Mouse (Mus musculus): ENCODE data around the gene Dhrs2. TPM values are rescaled to one million over a fixed set of nuclear protein-coding genes. Genes with fewer than 3 reads are reported as not detected.
A peak's percentile ranks its signal among the peaks of the same experiment; 100 is the strongest.

Dhrs2 gene
- total RNA-seq (2021) = not detected

DNA sequence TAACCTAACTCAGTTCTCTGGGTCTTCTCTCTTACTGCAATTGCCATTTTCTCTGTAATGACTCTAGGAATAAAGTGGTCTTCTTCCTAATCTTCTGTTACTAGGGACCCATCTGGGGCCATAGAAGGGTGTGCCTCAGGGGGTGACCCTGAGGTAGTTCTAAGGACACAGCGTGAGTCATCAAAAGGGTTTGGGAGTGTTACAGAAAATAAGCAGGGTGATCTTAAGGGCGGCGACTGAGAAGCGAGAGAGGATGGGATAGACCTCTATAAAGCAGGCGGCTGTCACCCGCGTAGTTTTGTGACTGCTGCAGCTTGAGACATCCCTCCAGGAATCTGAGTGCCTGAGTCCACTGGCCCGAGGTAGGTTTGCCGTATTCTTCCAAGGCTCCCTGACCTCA, at the start of gene Dhrs2:
Gene Dhrs2, plus strand, starts transcription at position 301 of the 400 bp plus-strand sequence.
- intact Hi-C loops (cut with DNase I) = no loop called here
- DNase-seq = no peak

DNA sequence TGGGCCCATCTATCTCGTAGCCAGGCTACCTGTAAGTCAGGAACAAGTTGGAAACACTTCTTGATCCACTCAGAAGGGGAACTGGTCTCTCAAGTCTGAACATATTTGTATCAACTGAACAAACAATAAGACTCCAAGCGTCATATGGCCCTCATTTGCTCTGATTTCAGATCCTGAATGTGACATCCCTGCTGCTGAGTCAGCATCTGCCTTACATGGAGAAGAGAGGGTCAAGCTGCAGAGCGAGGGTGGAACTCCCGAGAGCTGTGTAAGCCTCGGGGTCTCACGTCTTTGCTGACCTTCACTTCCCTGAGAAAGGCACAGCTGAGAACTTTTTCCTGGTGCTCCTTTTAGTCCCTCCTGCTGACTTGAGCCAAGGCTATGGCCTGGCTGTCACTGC, 47.6 kb upstream of the Dhrs2 start:
- DNase-seq = no peak
- intact Hi-C loops (cut with DNase I) = no loop called here

DNA sequence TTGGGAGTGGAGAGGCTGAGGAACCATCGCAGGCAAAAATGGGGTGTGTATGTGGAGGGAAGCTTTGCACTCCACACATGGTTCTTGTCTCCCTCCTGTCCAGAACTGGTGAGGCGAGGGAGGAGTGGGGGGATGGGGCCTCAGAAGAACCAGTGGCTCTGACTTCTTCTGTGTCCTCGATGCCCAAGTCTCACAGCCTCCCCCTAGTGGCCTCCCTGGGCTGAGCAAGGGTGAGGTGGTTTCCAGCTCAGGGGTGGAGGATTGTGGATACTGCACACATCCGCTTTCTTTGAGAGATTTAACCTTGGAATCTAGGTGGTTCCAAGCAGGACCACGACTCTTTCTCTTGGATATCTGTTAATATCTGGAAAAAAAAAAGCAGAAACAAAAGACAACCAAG, 44.5 kb upstream of the Dhrs2 start:
- intact Hi-C loops (cut with DNase I) = no loop called here
- DNase-seq = peak; percentile 48 to 72

DNA sequence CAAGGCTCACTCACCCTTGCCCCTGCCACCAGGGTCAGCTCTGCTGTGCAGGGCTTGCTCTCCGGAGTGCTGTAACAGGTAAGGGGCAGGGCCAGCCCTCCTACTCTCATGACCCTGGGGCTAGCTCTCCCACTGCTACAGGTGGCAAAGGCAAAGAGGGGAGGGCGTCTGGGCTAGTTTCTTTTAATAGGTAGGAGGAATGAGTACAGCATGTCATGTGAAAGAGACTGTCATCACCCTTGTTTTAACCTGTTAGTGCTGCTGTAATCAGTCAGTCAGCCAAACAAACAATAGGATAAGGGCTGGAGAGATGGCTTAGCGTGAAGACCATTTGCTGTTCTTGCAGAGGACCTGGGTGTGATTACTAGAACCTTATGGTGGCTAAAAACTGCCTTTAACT, 40.9 kb upstream of the Dhrs2 start:
- intact Hi-C loops (cut with DNase I) = no loop called here
- DNase-seq = peak in 1 of 2 experiments; percentile 13

DNA sequence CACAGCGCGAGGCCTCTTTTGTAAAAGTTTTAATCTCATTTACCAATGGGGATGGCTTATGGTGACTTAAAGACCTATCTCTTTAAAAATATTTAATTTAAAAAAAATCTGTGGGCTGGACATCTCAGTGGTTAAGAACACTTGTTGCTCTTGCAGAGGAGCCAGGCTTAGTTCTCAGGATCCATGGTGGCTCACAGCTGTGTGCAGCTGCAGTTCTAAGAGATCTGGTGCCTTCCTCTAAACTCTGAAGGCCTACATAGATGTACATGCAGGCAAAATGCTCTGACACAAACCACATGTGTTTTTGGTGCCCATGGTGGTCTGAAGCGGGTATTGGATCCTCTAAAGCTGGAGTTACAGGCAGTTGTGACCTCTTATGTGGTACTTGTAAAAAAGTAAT, 38.6 kb upstream of the Dhrs2 start:
- intact Hi-C loops (cut with DNase I) = no loop called here
- DNase-seq = no peak

DNA sequence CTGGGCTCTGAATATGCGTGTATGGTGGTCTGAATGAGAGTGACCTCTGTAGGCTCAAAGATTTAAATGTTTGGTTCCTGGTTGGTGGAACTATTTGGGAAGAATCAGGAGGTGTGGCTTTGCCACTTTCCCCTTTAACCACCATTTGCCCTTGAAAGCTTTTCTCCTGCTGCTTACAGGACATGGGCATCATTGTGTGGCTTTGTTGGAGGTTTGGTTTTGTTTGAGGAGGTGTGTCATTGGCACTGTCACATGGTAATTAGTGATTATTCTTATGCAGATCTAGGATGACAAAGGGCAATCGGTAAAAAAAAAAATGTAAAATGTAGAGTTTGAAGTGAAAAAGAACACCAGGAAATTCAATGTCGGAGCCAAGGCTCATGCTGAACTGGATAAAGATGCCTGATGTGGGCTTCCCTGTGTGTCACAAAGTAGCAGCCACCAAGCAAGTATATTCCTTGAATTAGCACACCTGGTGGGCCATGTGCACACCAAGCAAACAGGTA, 37.1 kb upstream of the Dhrs2 start:
- DNase-seq = no peak

DNA sequence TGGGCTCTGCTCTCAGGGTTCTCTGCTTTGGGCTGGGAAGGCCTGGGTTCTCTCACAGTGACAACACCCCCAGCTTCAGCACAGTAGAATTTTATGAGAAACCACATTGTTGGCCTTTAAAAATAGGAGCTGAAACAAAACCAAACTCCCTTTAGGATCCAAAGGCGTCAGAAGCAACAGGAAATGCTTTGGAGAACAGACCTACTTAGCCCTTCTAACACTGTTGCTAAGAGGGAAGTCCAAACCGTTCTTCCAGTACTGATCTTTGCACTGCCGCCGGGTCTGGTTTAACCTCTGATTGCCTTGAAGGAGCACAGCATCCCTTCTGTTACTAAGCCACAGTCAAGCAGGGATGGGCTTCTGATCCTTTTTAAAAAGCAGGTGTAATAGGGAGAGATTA, 33.3 kb upstream of the Dhrs2 start:
- DNase-seq = no peak

More for the DNA sequence above, 37.1 kb upstream of the Dhrs2 start:
- intact Hi-C loops (cut with DNase I) = no loop called here

DNA sequence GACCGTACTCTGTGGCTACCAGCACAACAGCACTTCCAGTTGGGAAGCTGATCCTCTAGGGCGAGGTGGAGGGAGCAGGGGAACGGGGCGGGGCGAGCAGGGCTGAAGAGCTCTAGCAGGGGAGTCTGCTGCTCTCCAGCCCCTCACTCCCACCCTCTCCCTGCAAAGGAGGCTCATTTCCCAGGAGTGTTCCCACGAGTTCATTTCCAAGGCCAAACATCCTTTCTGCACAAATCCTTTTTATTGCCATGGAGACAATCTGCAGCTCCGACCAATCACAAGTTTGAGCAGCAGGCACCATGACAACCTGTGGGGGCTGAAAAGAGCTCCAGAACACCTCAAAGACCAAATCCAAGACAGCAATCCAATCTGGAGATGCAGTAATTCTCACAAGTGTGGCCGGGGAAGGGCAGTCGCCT, 32.4 kb upstream of the Dhrs2 start:
- DNase-seq = peak; percentile 10 to 18
- intact Hi-C loops (cut with DNase I) = no loop called here

More for the DNA sequence above, 33.3 kb upstream of the Dhrs2 start:
- intact Hi-C loops (cut with DNase I) = no loop called here

DNA sequence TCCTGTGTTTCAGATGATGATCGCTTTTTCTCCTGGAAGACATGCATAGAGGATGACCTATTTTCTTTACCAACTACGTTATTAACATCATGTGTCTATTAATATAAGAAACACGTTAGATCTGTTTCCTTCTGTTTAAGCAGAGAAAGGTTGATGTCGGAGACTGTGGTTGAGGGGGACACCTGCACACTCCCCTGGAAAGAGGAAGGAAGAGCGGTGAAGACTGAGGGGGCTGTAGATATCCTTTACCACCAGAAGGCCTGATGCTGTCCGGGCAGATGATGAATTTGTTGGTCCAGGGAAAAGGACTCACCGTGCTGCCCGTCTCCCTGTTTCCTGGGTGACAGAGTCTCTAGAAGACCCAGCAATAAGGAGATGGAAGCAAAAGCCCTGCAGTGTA, 28.5 kb upstream of the Dhrs2 start:
- intact Hi-C loops (cut with DNase I) = no loop called here
- DNase-seq = no peak

DNA sequence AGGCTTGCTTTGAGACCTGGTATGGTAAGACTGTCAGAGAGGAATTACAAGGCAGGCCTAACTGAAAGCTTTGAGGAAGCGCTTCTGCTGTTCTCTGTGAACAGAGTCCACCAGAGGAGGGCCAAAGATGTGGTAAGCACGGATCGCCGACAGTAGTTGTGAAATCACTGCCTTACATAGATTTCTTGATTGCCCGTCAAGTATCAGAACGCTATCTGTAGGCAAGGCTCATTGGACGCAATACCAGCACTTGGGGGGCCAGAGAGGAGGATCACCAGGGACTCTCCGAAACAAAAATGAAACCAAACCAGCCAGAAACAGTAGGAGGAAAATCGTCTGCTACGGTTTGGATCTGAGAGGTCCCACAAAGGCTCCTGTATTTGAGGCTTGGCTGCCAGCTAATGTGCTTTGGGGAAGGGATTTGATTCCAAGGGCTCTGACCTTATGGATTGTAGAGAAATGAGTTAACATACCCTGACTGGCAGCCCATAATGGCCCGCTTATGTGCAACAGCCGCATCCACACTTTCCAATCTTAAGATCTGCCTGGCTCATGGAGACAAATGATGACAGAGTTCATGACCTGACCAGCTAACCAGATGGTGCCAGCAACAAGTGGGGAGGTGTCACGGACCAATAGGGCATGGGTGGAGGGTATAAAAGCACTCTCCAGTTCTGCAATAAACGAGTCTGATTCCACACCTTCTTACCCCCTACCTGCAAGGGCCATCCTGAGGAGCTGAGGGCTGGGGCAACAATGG, 27.8 kb upstream of the Dhrs2 start:
- intact Hi-C loops (cut with DNase I) = no loop called here
- peak; percentile 16 to 20 for DNase-seq

DNA sequence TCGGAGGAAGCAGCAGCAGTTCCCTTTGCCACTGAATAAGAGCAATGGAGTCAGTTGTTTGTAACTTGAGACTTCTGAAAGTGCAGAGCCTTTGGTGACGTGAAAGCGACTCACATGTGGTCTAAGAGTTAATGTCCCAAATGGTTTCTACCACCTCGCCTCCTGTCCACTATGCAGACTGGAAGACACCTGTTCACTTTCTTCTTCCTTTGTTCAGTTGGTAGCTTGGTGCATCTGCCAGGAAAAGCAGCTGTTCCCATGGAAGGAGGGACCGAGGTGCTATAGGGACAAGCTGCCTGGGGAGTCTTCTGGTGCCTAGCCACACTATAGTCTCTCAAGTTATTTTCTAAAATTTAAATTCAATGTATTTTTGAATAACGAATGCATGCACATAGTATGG, 27.0 kb upstream of the Dhrs2 start:
- DNase-seq = no peak
- intact Hi-C loops (cut with DNase I) = no loop called here

DNA sequence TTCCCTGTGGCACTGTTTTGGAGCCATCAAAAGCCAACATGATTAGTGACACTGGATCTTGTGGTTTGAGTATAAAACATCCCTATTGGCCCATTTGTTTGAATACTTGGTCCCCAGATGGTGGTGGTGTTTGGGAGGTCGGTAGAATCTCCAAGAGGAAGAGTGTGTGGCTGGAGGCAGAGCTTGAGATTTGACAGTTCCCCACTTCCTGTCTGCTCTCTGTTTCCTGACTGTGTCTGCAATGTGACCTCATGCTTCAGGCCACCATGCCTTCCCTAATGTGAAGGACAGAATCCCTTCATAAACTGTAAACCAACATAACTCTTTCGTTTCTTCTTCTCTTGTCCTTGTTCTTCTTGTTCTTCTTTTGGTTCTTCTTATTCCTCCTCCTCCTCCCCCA, 24.7 kb upstream of the Dhrs2 start:
- no peak for DNase-seq
- intact Hi-C loops (cut with DNase I) = no loop called here

DNA sequence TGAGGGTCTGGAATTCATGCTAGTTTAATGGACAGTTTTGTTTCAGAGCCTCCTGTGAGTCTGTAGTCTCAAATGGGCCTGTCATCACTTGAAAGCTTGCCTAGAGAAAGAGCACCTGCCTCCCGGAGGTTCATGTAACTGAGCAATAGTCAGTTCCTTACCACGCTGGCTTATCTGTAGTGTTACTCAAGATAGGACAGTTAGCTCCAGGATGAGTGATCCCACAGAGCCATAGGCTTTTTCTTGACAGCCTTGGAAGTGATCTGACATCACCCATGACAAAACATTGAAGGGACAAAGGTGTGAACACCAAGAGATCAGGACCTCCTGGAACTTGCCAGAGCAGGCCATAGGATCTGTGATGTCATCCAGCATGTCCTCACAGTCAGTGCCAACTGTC, 23.6 kb upstream of the Dhrs2 start:
- intact Hi-C loops (cut with DNase I) = no loop called here
- peak in 1 of 2 experiments; percentile 15 for DNase-seq

DNA sequence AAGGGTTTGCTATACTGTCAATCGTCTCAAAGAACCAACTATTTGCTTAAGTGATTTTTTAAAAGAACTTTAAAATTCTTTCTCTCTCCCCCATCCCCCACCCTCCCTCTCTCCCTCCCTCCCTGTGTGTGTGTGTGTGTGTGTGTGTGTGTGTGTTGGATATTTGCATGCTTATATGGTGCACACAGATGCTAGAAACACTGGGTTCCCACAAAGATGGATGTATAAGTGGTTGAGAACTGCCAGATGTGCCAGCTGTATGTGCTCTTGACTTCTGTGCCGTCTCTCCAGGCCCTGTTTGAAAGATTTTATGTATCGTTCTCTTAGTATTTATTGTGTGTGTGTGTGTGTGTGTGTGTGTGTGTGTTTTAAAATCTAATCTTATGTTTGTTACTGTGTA, 17.3 kb upstream of the Dhrs2 start:
- no peak for DNase-seq
- intact Hi-C loops (cut with DNase I) = no loop called here

DNA sequence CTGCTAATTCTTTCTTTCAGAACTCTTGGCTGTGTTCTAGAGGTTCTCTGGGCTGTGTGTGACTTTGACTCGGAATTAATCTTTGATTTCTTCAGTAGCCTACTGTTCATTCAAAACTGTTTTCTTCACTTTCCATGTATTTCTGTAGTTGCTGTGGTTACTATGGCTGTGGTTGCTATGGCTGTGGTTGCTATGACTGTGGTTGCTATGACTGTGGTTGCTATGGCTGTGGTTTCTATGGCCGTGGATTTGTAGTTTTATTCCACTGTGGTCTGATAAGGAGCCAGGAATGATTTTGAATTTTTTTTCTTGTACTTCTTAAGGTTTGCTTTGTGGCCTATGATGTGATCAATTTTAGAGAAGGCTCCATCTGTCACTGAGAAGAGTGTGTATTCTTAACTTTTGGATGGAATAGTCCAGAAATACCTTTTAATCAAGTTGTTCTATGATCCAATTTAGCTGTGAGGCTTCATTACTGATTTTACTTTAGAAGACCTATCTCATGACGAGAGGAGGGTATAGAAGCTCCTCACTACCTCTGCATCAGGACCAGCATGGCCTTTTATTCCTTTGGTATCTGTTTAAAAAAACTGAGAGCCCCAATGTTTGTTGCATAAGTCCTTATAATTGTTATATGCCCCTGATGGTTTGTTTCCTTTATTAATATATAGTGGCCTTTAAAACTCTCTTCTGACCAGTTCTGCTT, 16.6 kb upstream of the Dhrs2 start:
- DNase-seq = no peak
- intact Hi-C loops (cut with DNase I) = no loop called here

DNA sequence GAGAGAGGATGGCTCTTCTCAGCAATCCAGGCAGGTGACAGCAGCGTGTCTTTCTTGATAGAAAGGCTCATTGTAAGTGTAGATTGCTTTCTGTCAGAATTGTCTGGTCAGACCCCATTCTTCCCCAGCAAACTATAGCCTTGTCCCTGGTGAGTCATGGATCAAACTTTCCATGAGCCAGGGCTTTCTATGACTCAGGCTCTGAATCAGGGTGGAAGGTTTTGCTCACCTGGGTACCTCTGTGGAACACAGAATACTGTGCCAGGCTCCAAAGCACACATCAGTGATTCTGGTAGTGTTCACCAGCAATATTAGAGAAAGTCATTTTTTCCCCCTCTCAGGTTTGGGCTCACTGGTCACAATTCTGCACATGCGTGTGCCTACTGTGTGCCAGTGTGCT, 13.5 kb upstream of the Dhrs2 start:
- intact Hi-C loops (cut with DNase I) = no loop called here
- DNase-seq = no peak

DNA sequence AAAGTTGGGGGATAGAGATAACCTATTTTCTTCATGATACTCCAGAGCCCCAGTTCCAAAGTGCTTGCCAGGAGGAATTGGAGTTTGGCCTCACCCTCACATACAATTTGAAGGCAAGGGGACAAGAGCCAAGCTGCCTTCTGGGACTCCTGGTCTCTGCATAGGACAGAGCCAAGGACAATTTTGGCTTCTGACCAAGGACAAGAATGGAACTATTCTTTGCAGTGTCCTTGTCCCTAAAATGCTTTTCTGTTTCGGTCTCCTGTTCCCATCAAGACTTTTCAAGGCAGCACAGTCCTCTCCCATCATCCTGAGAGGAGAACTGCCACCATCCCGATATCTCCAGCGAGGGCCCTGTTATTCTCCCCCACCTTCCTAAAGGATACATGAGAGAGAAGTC, 8.2 kb upstream of the Dhrs2 start:
- DNase-seq = peak; percentile 26 to 34

DNA sequence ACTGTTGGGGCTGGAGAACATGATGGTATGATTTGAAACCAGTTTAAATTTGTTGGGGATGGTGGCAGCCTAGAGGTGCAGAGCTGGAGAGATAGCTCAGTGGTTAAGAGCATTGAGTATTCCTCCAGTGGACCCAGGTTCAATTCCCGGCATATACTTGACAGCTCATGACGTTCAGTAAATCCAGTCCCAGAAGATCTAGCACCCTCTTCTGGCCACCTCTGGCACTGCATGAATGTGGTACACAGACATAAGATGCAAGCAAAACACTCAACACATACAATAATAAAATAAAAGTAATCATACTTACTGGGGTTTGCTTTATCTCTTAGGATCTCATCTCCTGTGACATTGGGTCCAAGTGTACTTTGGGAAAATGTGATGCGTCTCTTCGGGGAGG, 7.3 kb upstream of the Dhrs2 start:
- DNase-seq = peak; percentile 25 to 51
- intact Hi-C loops (cut with DNase I) = no loop called here

More for the DNA sequence above, 8.2 kb upstream of the Dhrs2 start:
- intact Hi-C loops (cut with DNase I) = no loop called here

DNA sequence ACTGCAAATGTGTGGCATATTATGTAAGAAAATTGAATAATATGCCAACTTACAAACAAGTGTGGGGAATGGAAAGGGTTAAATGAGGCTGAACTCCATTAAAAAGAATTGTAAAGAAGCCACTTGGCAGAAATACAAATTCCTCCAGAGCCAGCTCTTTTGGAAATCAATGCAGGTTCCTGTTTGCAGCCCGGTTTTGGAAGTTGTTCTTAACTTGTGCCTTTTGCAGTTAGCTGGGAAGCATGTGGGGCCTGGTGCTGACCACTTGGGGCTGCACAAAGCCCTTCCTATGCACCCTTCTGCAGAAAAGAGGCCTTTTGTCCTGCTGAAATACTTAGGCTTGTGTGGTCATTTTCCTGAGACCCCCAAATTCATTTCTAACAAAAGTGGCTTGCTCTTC, 1.4 kb downstream of the Dhrs2 start:
- peak in 1 of 2 experiments; percentile 9 for DNase-seq
- intact Hi-C loops (cut with DNase I) = no loop called here

DNA sequence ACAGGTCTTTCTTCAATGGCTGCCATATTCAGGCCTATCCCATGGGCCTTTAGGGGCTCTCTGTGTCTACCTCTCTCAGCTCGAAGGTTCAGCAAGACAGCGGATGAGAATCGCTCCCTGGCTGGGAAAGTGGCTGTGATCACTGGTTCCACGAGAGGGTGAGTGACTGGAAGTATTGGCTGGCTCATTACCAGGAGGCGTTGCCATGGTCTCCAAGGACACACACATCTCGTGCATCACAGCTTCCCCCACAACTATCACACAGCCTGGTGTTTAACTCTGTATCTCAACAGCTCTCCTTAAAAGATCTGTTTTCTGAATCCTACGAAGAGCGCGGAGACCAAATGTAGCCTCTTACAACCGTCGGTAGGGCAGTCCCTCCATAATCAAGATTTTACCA, 12.8 kb downstream of the Dhrs2 start:
- intact Hi-C loops (cut with DNase I) = no loop called here
- DNase-seq = no peak

DNA sequence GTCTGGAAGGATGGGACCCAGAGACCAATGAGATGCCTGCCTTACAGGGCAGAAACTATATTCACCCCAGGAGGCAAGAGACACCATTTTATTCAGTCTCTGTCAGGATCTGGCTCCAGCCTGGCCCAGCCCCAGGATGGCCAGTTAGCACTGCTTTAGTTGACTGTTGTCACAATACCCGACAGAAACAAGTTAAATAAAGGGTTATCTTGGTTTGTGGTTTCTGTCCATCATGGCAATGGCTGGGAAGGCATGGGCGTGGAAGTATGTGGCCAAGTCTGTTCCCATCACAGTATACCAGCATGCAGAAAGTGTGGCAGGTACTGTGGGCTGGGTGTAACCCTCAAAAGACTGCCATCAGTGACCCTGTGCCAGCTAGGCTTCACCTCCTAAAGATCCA, 14.9 kb downstream of the Dhrs2 start:
- intact Hi-C loops (cut with DNase I) = no loop called here
- no peak for DNase-seq

DNA sequence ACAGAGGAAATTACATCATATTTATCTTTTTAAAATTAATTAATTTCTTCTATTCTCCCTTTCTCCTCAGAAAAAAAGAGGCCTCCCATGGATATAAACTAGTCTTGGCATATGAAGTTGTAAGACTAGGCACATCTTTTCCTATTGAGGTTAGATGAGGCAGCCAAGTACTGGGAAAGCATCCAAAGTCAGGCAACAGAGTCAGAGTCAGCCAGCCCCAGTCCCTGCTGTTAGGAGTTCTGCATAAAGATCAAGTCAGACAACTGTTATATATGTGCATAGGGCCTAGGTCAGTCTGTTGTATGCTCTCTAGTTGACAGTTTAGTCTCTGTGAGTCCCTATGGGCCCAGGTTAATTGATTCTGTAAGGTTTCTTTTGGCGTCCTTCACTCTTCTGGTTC, 20.9 kb downstream of the Dhrs2 start:
- peak; percentile 4 to 5 for DNase-seq
- intact Hi-C loops (cut with DNase I) = no loop called here
